Mouse (Mus musculus): ENCODE data around the gene 4930503B20Rik. TPM values are rescaled to one million over a fixed set of nuclear protein-coding genes. Genes with fewer than 3 reads are reported as not detected.

Gene 4930503B20Rik
- polyA plus RNA-seq, 1 experiment from 2014 or later: 0.44 TPM

- in situ Hi-C loops (cut with MboI; ENCODE audit: low pct_unique_long_range_greater_than_20kb): no loop called here
These were observed 48.6 kb downstream of the 4930503B20Rik start for GRCm38 (mm10) chr3:146602531-146602930.

GRCm38 (mm10) chr3:146601205-146601604 is 49.9 kb downstream of the 4930503B20Rik start:
- TF ChIP-seq CTCF (IDR thresholded peaks at IDR 0.05): no peak

More at GRCm38 (mm10) chr3:146602531-146602930, 48.6 kb downstream of the 4930503B20Rik start:
- H3K27me3 ChIP-seq: no peaks in the 10 kb centered on the region
- ChIA-PET POLR2A (no interaction called here), CTCF (no interaction called here)
- ATAC-seq (no peak), DNase-seq (ENCODE audit: low read depth, low spot score) (no peak)
- no peak for TF ChIP-seq CTCF (IDR thresholded peaks at IDR 0.05)

GRCm38 (mm10) chr3:146599198-146599900 is 51.8 kb downstream of the 4930503B20Rik start:
- POLR2A ChIA-PET: no interaction called here
- in situ Hi-C loops (cut with MboI; ENCODE audit: low pct_unique_long_range_greater_than_20kb): no loop called here
- no peak for TF ChIP-seq CTCF (IDR thresholded peaks at IDR 0.05)
- CTCF ChIA-PET: interaction anchor here (0.7 to 1.7 kb wide), 7 partner anchors 8 to 113 kb away, joined by 3 to 4 read pairs (median 3); no protein-coding TSS in a partner anchor
- H3K27me3 ChIP-seq: no peaks in the 10 kb centered on the region
- ATAC-seq (no peak), DNase-seq (ENCODE audit: low read depth, low spot score) (no peak)

More at GRCm38 (mm10) chr3:146601205-146601604, 49.9 kb downstream of the 4930503B20Rik start:
- in situ Hi-C loops (cut with MboI; ENCODE audit: low pct_unique_long_range_greater_than_20kb): no loop called here
- ATAC-seq (no peak), DNase-seq (ENCODE audit: low read depth, low spot score) (no peak)
- ChIA-PET CTCF (interaction anchor here (1.3 kb wide), 1 partner anchor 29 kb away, joined by 3 read pairs; no protein-coding TSS in a partner anchor), POLR2A (no interaction called here)
- no peaks in the 10 kb centered on the region for H3K27me3 ChIP-seq

GRCm38 (mm10) chr3:146598411-146598810 is 52.7 kb downstream of the 4930503B20Rik start:
- H3K27me3 ChIP-seq: no peaks in the 10 kb centered on the region
- DNase-seq (ENCODE audit: low read depth, low spot score): no peak
- no peak for TF ChIP-seq CTCF (IDR thresholded peaks at IDR 0.05)
- ATAC-seq: no peak
- CTCF ChIA-PET: interaction anchor here (0.9 to 1.7 kb wide), 5 partner anchors 9 to 13 kb away, joined by 3 to 4 read pairs (median 3); no protein-coding TSS in a partner anchor
- in situ Hi-C loops (cut with MboI; ENCODE audit: low pct_unique_long_range_greater_than_20kb): no loop called here
- POLR2A ChIA-PET: no interaction called here

- ChIA-PET CTCF (no interaction called here), POLR2A (no interaction called here)
- in situ Hi-C loops (cut with MboI; ENCODE audit: low pct_unique_long_range_greater_than_20kb): no loop called here
These were observed 54.3 kb downstream of the 4930503B20Rik start for GRCm38 (mm10) chr3:146596864-146597263.

GRCm38 (mm10) chr3:146596387-146596786 is 54.7 kb downstream of the 4930503B20Rik start:
- ATAC-seq: no peak
- POLR2A ChIA-PET: no interaction called here
- no peak for TF ChIP-seq CTCF (IDR thresholded peaks at IDR 0.05)

More at GRCm38 (mm10) chr3:146596864-146597263, 54.3 kb downstream of the 4930503B20Rik start:
- ATAC-seq: no peak
- no peaks in the 10 kb centered on the region for H3K27me3 ChIP-seq
- DNase-seq (ENCODE audit: low read depth, low spot score): no peak
- no peak for TF ChIP-seq CTCF (IDR thresholded peaks at IDR 0.05)

GRCm38 (mm10) chr3:146595440-146595839 is 55.7 kb downstream of the 4930503B20Rik start:
- CTCF ChIA-PET: interaction anchor here (1.2 kb wide), 1 partner anchor 90 kb away, joined by 3 read pairs; the partner anchor contains the start of gene Samd13
- in situ Hi-C loops (cut with MboI; ENCODE audit: low pct_unique_long_range_greater_than_20kb): no loop called here
- no peak for DNase-seq (ENCODE audit: low read depth, low spot score)
- no peak for ATAC-seq
- POLR2A ChIA-PET: no interaction called here
- H3K27me3 ChIP-seq: no peaks in the 10 kb centered on the region
- no peak for TF ChIP-seq CTCF (IDR thresholded peaks at IDR 0.05)

More at GRCm38 (mm10) chr3:146596387-146596786, 54.7 kb downstream of the 4930503B20Rik start:
- no peaks in the 10 kb centered on the region for H3K27me3 ChIP-seq
- DNase-seq (ENCODE audit: low read depth, low spot score): no peak
- in situ Hi-C loops (cut with MboI; ENCODE audit: low pct_unique_long_range_greater_than_20kb): no loop called here
- CTCF ChIA-PET: no interaction called here

Other genes with a start within 250 kb of the 4930503B20Rik start
- gene Ssx2ip, start 246.7 kb downstream of the 4930503B20Rik start, polyA plus RNA-seq (2021): 30.8 TPM
- 25.0 TPM for gene Ctbs, start 201.5 kb downstream of the 4930503B20Rik start, polyA plus RNA-seq (2021)
- gene Spata1, start 151.6 kb downstream of the 4930503B20Rik start, polyA plus RNA-seq (2021): 8.9 TPM
- gene Gng5, start 151.5 kb downstream of the 4930503B20Rik start, polyA plus RNA-seq (2021): 527 TPM
- 78.9 TPM for gene Rpf1, start 129.9 kb downstream of the 4930503B20Rik start, polyA plus RNA-seq (2021)
- 2.9 TPM for gene Uox, start 80.9 kb downstream of the 4930503B20Rik start, polyA plus RNA-seq (2021)
- gene Dnase2b, start 35.7 kb downstream of the 4930503B20Rik start, polyA plus RNA-seq (2021): 0.03 TPM
- gene Samd13, start 34.3 kb upstream of the 4930503B20Rik start, polyA plus RNA-seq (2021): not detected
- 131 TPM for gene Prkacb, start 161.7 kb upstream of the 4930503B20Rik start, polyA plus RNA-seq (2021)
- 16.6 TPM for gene Ttll7, start 201.1 kb upstream of the 4930503B20Rik start, polyA plus RNA-seq (2021)